Comparison of ENCODE assay signal across 11 mouse cellular contexts in the genomic region with DNA sequence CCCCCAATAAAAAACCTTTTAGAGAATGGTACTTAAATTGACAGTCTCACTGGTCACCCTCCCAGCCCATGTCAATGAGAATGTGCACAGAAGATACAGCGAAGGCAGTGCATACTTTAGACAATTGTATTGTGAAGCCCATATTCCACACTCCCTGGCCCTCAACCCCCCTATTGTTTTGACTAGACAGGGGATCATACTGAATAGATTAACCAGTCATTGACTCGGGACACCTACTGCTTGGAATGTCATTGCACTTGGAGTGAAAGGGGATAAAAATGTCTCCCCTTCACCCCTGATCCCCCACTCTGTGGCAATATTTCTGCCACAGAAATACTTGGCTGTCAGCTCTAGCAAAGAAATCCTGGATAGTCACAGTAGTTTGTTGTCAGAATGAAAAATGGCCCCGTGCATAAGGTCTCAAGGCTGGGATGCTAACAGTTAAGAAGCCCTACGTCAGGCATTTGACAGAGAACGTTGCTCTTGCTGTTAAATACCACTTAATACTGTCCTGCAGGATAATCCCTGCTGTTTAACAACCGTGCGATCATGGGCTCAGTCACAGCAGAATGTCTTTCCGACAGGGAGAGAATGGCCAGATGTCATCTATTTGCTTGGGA.
DNase-seq lines count a peak whose midpoint lies in the region; ATAC-seq lines count a peak whose summit lies in the region.
"Had no signal": no experiment of that assay in that cellular context is flagged by ENCODE, and none has a peak within 500 bp of the region (broad histone marks: within the 10 kb centered on the region; RNA-seq: fewer than 3 reads in every experiment).

No protein-coding gene starts in this region.

- H3K4me3 ChIP-seq in kidney, embryonic 16.5 days (ENCODE audit: low read length), result no peak overlapping the region
- no peak overlapping the region for H3K4me3 ChIP-seq in hindbrain, embryonic 10.5 days
- H3K4me3 ChIP-seq in midbrain, embryonic 11.5 days (ENCODE audit: low read depth, low read length), result no peak overlapping the region
- H3K4me3 ChIP-seq in intestine, embryonic 15.5 days (replicated peaks), result no peak overlapping the region
- H3K4me3 ChIP-seq: lung, embryonic 15.5 days had no signal

- no peak for DNase-seq in kidney, postnatal 36 days
- peak; percentile 38 for DNase-seq in hindbrain, embryonic 10.5 days (ENCODE audit: low spot score)
- DNase-seq in midbrain, embryonic 11.5 days (ENCODE audit: low spot score, missing footprints), result peak; percentile 91
- DNase-seq in retina, postnatal 1 day, result peak; percentile 74
- DNase-seq in urinary bladder, postnatal 25 days (ENCODE audit: low spot score), result no peak
- DNase-seq: cerebellum, adult 2 months; gastrocnemius, postnatal 36 days; thymus, postnatal 14 days had no signal

- ATAC-seq in kidney, embryonic 16.5 days (ENCODE audit: low FRiP score, low TSS enrichment), result peak; percentile 57; the same call in 1 of the 2 replicates
- peak; percentile 79 for ATAC-seq in midbrain, embryonic 11.5 days (ENCODE audit: low FRiP score)
- no peak for ATAC-seq in intestine, embryonic 15.5 days

- H3K27ac ChIP-seq in kidney, embryonic 16.5 days (ENCODE audit: low read length), result no peak overlapping the region
- no peak overlapping the region for H3K27ac ChIP-seq in hindbrain, embryonic 10.5 days
- no peak overlapping the region for H3K27ac ChIP-seq in midbrain, embryonic 11.5 days (ENCODE audit: low read depth, low read length)
- no peak overlapping the region for H3K27ac ChIP-seq in intestine, embryonic 15.5 days
- H3K27ac ChIP-seq: lung, embryonic 15.5 days had no signal

- no peaks in the 10 kb centered on the region for H3K27me3 ChIP-seq in kidney, embryonic 16.5 days (ENCODE audit: insufficient read depth, low read length)
- H3K27me3 ChIP-seq in hindbrain, embryonic 10.5 days (ENCODE audit: insufficient read depth, poor library complexity, severe bottlenecking), result peaks cover 16% of the 10 kb centered on the region
- peaks cover 40% of the 10 kb centered on the region for H3K27me3 ChIP-seq in midbrain, embryonic 11.5 days (ENCODE audit: control insufficient read depth, insufficient read depth, low read length)
- H3K27me3 ChIP-seq in intestine, embryonic 15.5 days (replicated peaks), result no peaks in the 10 kb centered on the region
- H3K27me3 ChIP-seq: lung, embryonic 15.5 days had no signal

- no peak overlapping the region for H3K9ac ChIP-seq in kidney, embryonic 16.5 days (replicated peaks; ENCODE audit: low read length)
- H3K9ac ChIP-seq in midbrain, embryonic 11.5 days (ENCODE audit: low read length), result no peak overlapping the region
- H3K9ac ChIP-seq in intestine, embryonic 15.5 days, result no peak overlapping the region
- H3K9ac ChIP-seq: lung, embryonic 15.5 days had no signal

- peak overlapping the region; percentile 19; the same call in 1 of the 2 replicates for H3K4me2 ChIP-seq in kidney, embryonic 16.5 days (replicated peaks; ENCODE audit: low read depth, low read length)
- H3K4me2 ChIP-seq in midbrain, embryonic 11.5 days, result no peak overlapping the region
- no peak overlapping the region for H3K4me2 ChIP-seq in intestine, embryonic 15.5 days (replicated peaks)
- H3K4me2 ChIP-seq: lung, embryonic 15.5 days had no signal

- no peaks in the 10 kb centered on the region for H3K9me3 ChIP-seq in kidney, embryonic 16.5 days (ENCODE audit: low read length)
- no peaks in the 10 kb centered on the region for H3K9me3 ChIP-seq in hindbrain, embryonic 10.5 days
- no peaks in the 10 kb centered on the region for H3K9me3 ChIP-seq in midbrain, embryonic 11.5 days (ENCODE audit: control insufficient read depth, low read length)
- H3K9me3 ChIP-seq in intestine, embryonic 15.5 days, result no peaks in the 10 kb centered on the region
- H3K9me3 ChIP-seq: lung, embryonic 15.5 days had no signal

- 13% methylated on average over 8 of the region's 8 CpGs for WGBS in kidney, embryonic 16.5 days
- 9% methylated on average over 8 of the region's 8 CpGs for WGBS in hindbrain, embryonic 10.5 days
- WGBS in midbrain, embryonic 11.5 days, result 6% methylated on average over 8 of the region's 8 CpGs
- WGBS in intestine, embryonic 15.5 days, result 30% methylated on average over 8 of the region's 8 CpGs

- no peaks in the 10 kb centered on the region for H3K36me3 ChIP-seq in kidney, embryonic 16.5 days (ENCODE audit: insufficient read depth, low read length)
- no peaks in the 10 kb centered on the region for H3K36me3 ChIP-seq in hindbrain, embryonic 10.5 days
- no peaks in the 10 kb centered on the region for H3K36me3 ChIP-seq in midbrain, embryonic 11.5 days (ENCODE audit: control insufficient read depth, insufficient read depth, low read length)
- no peaks in the 10 kb centered on the region for H3K36me3 ChIP-seq in intestine, embryonic 15.5 days
- H3K36me3 ChIP-seq: lung, embryonic 15.5 days had no signal

- H3K4me1 ChIP-seq in kidney, embryonic 16.5 days (ENCODE audit: insufficient read depth, low read length), result 0 out of 2 replicates have a peak, but pooled peaks cover 12% of the 10 kb centered on the region
- H3K4me1 ChIP-seq in hindbrain, embryonic 10.5 days (replicated peaks), result peaks cover 32% of the 10 kb centered on the region
- H3K4me1 ChIP-seq in midbrain, embryonic 11.5 days (ENCODE audit: control insufficient read depth, insufficient read depth, low read length), result peaks cover 13% of the 10 kb centered on the region
- no peaks in the 10 kb centered on the region for H3K4me1 ChIP-seq in intestine, embryonic 15.5 days (replicated peaks)
- H3K4me1 ChIP-seq: lung, embryonic 15.5 days had no signal

Comparison
In these comparisons a context has a peak if more than half of its experiments do, and no peak if none do; other contexts are left out.
1. DNase-seq: peak in hindbrain, embryonic 10.5 days (single experiment), midbrain, embryonic 11.5 days (single experiment) and retina, postnatal 1 day (single experiment); none in kidney, postnatal 36 days (0 of 2) and urinary bladder, postnatal 25 days (single experiment).